Mouse (Mus musculus): ENCODE measurements around the gene Hspg2.

GRCm38 (mm10) chr4:137443625-137444024 lies 24.9 kb upstream of the Hspg2 start:
- TF ChIP-seq CTCF (IDR thresholded peaks at IDR 0.05; ENCODE audit: control insufficient read depth, insufficient read depth, insufficient read length) = peak; percentile 16
- no peak for TF ChIP-seq MAX (IDR thresholded peaks at IDR 0.05)
- no peak for TF ChIP-seq MYOG (IDR thresholded peaks at IDR 0.05; ENCODE audit: control insufficient read depth, extremely low read depth, insufficient read length)
- no peak for TF ChIP-seq USF1 (IDR thresholded peaks at IDR 0.05; ENCODE audit: low read depth)
- no peak for TF ChIP-seq CEBPB (IDR thresholded peaks at IDR 0.05; ENCODE audit: low read depth)
- TF ChIP-seq MYOD1 (IDR thresholded peaks at IDR 0.05; ENCODE audit: control insufficient read depth, insufficient read length, low read depth) = no peak
- TF ChIP-seq FOSL1 (IDR thresholded peaks at IDR 0.05; ENCODE audit: insufficient read depth, low read length, poor library complexity, severe bottlenecking) = no peak
